Mouse (Mus musculus) right cerebral cortex, postnatal 10 days (tissue): ENCODE measurements at regions not wholly inside any gene's neighbourhood (a gene's known extent, or its start where the extent isn't known, plus 50 kb on each side); places are given as distances from the start of the nearest gene placed in this dataset.

Experiments
- DNase-seq, 2 experiments: peaks; one replicate each; pipeline ENCODE4 v3.0.0; 2021; ENCODE audit warnings: low spot score in 2 of 2

DNA sequence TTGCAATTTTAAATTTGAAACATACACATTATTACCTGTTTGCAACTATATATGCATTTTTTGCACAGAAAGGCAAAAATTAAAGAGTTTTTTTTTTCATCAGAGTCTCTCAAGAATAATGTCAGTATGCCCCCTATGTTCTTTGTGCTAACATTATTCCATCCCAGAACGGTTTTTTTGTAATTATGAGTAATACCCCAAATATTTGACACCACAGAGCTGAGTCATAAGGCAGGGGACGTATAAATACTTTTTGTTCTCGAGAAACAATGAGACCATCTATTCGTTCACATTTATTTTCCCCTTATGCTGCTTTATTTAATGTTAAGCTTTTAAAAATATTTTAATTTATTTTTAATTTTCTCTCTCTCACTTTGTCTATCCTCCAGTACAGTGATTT is 578.5 kb downstream of the Cetn3 start:
- DNase-seq: no peak

GRCm38 (mm10) chr13:82366768-82367167 is 583.9 kb downstream of the Cetn3 start:
- DNase-seq: no peak

- no peak for DNase-seq
Observed at GRCm38 (mm10) chr13:82371579-82371978, 588.7 kb downstream of the Cetn3 start.

DNA sequence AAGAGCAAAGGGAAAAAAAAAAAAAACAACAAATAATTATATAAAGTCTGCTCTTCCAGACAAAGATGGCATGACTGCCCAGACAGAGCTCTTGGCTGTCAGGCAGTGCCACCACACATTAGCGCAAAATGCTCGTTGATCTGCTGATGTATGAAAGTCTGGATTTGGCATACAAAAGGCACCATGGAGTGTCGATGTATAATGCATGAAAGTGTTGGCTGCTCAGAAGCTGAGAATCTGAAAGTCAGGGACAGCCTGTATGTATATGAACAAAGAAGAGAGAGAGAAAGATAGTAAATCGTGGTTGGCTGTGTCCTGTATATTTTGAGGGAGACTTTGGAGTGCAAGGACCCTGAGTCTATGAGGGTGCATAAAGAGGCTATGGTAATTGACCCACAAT is 589.7 kb downstream of the Cetn3 start:
- peak; percentile 18 to 24 for DNase-seq

DNA sequence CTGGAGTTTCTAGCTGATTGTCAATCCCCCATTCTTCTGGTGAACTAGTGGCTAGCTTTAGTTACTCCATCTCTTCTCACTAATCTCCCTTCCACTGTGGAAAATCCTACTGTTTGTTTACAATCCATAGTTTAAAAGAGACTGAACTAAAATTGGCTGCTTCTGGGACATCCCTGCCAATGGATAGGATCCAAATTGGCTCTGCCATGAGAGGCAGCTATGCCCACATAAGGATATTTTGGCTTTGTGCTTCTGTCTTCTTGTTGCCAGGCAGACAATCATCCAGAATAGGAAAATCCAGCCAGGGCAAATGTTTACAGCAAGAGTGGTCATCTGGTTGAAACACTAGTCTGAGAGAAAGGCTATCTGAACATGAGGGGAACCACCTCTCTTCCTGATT is 610.0 kb downstream of the Cetn3 start:
- DNase-seq: peak; percentile 24 to 30

- DNase-seq: peak in 1 of 2 experiments; percentile 30
Observed at GRCm38 (mm10) chr13:82393496-82393895, 610.6 kb downstream of the Cetn3 start.

GRCm38 (mm10) chr13:82413677-82414076 is 630.8 kb downstream of the Cetn3 start:
- no peak for DNase-seq

DNA sequence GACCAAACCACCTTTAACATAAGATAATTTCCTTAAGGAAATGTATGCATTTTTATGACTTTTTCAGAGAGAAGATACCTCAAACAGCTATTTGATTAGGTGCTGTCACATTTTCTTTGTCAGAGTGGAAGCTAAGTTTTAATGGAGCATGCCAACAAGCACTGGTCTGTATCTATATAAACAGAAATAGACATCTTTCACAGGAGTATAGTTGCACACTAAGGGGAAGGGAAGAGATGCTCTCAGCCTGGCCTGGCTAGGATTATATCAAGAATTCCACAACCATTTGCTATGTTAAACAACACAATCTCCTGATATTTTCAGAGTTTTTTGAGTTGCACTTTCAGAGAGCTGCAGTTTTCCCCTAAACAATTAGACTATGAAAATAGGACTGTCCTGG is 638.1 kb downstream of the Cetn3 start:
- DNase-seq: no peak

GRCm38 (mm10) chr13:82423911-82424654 is 641.2 kb downstream of the Cetn3 start:
- no peak for DNase-seq

DNA sequence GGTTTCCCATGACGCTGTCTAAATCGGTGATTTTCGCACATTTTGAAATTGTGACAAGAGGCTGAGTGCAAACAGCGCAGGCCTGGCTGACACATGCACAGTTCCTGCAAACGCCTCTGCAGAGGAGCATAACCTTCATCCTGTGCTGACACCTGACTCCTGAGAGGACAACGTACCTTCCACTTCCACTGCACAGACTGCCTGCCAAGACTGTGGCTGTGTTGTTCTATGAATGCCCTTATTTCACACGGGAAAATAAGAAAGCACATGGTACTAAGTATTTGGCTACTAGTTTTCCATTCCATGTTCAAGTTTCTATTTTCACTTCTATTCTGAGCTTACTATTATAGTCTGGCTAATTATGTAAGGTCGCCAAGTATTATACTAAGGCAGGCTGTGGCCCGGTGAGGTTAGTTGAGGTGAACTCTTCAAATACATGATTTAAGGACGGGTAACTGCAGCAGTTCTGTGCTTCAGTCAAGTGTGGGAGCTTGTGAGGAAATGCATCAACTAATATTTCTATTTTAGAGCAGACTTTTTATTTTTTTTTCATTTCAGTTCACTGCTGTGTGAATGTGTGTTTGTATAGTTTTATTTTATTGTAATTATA is 642.0 kb downstream of the Cetn3 start:
- no peak for DNase-seq

GRCm38 (mm10) chr13:82432411-82432810 is 649.5 kb downstream of the Cetn3 start:
- peak in 1 of 2 experiments; percentile 29 for DNase-seq

DNA sequence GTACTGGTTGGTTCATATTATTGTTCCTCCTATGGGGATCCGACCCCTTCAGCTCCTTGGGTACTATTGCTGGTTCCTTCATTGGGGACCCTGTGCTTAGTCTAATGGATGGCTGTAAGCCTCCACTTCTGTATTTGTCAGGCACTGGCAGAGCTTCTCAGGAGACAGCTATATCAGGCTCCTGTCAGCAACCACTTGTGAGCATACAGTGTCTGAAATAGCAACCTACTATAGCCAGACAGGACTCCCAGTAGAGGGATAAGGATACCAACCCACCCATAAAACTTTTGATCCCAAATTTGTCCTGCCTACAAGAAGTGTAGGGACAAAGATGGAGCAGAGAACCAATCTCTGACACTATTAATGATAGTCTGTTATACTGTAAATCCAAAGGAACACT is 656.4 kb downstream of the Cetn3 start:
- DNase-seq: no peak

GRCm38 (mm10) chr13:82453650-82454049 is 670.8 kb downstream of the Cetn3 start:
- no peak for DNase-seq

DNA sequence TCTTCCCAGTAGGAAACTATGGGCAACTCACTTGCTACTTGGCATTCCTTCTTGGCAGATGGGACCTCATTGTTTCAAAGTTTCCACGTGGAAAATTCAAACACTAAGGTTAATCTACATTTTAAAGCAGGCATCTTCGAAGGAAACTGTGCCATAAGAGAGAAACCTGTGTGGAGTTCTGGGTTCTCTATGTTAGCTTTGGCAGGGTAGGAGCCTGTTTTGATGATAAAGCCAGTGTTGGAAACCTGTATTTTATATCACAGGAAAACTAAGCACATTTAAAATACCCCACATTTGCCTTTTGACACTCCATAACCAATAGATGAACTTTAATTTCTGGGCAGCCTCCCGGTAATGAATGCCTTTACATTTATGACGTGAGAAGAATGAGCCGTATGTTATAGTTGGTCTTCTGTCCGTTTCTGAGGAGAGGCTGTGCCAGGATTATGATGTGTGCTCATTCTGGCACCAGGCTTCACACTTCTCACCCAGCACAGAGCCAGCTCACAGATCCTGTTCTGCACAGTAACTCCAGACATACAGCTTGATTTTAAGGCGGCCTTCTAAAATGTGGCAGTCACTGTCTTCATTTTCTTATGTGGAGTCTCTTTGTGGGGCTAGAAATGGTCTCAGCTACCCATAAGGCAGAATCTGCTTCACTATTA is 700.5 kb downstream of the Cetn3 start:
- DNase-seq: peak; percentile 24 to 43

- no peak for DNase-seq
Observed at GRCm38 (mm10) chr13:82496606-82497005, 713.7 kb downstream of the Cetn3 start.

DNA sequence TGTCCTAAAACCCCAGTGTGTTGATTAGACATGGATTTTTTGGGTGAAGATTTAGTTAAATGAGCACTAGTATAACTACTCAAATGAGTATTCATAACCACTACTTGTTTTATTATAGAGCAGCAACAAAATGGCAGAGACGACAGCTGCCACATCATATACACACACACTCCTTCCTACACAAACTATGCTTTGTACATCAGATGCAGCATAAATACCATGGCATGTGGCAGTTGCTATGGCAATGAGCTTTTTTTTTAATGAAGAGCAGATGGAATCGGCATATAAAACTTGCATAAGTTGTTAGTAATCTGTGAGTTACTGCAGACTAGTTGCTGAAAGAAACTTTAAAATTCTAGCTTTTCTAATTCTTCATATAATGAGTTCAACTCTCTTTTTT is 725.3 kb downstream of the Cetn3 start:
- DNase-seq: peak; percentile 26 to 78

DNA sequence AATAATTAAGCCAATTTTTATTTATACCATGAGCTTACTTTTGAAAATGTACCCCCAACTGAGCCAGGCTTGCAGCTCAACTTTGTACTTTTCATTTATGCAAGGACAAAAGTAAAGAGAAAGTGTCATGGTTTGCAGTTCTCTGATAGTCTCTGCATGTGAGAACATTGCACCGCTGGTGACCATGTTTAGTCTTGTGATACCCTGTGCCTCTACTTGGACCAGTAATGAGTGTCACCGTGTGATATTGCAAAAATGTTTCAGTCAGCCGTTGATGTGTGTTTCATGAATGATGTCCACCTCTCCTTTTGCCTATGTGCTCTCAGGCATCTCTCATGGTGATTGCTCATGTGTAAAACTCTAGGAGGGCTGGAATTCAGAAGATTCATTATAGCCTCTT is 726.6 kb downstream of the Cetn3 start:
- no peak for DNase-seq
